Mouse (Mus musculus): ENCODE results near the gene Gm1123. TPM values are rescaled to one million over a fixed set of nuclear protein-coding genes. Genes with fewer than 3 reads are reported as not detected.
A peak's percentile ranks its signal among the peaks of the same experiment; 100 is the strongest.

Gm1123 gene
- polyA plus RNA-seq, 1 experiment from 2014 or later: not detected

DNA sequence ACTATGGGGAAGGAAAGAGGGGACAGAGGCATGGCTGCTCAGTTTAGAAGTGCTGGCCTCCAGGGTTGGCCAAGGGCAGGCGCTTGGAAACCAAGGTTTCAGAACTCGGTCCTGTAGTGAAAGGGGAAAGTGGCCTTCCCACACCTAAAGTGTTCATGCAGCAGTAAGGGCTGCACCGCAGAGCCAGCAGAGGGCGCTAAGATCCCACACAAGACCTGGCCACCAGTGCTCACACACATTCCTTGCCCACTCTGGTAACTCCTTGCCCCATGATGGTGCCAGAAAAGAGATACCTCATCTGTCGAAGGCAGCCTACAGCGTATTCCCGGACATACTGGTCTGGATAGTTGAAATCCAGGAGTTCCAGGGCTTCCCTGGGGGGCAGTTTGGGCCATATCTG is 27.0 kb upstream of the Gm1123 start:
- no peak overlapping the region for H3K9ac ChIP-seq
- no peaks in the 10 kb centered on the region for H3K36me3 ChIP-seq (ENCODE audit: insufficient read depth)
- 33% methylated on average over 7 of the region's 7 CpGs for WGBS
- no peak overlapping the region for H3K4me2 ChIP-seq
- peak; percentile 88 for TF ChIP-seq CTCF (IDR thresholded peaks at IDR 0.05; ENCODE audit: low read depth)
- no peaks in the 10 kb centered on the region for H3K27me3 ChIP-seq (ENCODE audit: insufficient read depth, low read length)
- no peaks in the 10 kb centered on the region for H3K4me1 ChIP-seq (ENCODE audit: insufficient read depth)
- H3K4me3 ChIP-seq (ENCODE audit: low read depth, low read length): no peak overlapping the region
- DNase-seq (peak; percentile 85), ATAC-seq (ENCODE audit: insufficient read depth) (peak; percentile 70; the same call in 1 of the 2 replicates)
- no peak overlapping the region for H3K27ac ChIP-seq (ENCODE audit: low read depth)
- no peaks in the 10 kb centered on the region for H3K9me3 ChIP-seq (ENCODE audit: low read depth, low read length)

DNA sequence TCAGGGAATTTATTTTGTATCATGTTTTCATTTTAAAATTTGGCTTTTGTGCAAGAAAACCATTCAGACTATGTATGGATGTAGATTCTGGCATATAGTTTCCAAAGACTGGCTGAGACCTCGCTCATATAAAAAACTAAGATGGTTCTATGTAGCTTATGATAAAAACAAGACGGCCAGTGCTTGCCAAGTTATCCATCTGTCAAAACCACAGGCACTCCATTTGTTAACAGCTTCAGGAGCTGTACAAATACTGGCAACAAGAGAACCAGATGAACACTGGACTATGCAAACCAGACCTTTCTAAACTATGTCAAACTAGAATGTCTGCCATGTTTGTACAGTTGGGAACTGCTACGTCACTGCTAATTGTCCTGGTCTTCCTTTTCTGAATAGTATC is 22.2 kb upstream of the Gm1123 start:
- WGBS: 48% methylated on average over 3 of the region's 3 CpGs
- ATAC-seq (ENCODE audit: insufficient read depth) (peak; percentile 48; the same call in 1 of the 2 replicates), DNase-seq (peak; percentile 38)
- H3K27ac ChIP-seq (ENCODE audit: low read depth): no peak overlapping the region
- H3K9ac ChIP-seq: no peak overlapping the region
- H3K27me3 ChIP-seq (ENCODE audit: insufficient read depth, low read length): no peaks in the 10 kb centered on the region
- no peaks in the 10 kb centered on the region for H3K36me3 ChIP-seq (ENCODE audit: insufficient read depth)
- H3K9me3 ChIP-seq (ENCODE audit: low read depth, low read length): no peaks in the 10 kb centered on the region
- no peaks in the 10 kb centered on the region for H3K4me1 ChIP-seq (ENCODE audit: insufficient read depth)
- H3K4me2 ChIP-seq: no peak overlapping the region
- H3K4me3 ChIP-seq (ENCODE audit: low read depth, low read length): no peak overlapping the region
- TF ChIP-seq CTCF (IDR thresholded peaks at IDR 0.05; ENCODE audit: low read depth): no peak

DNA sequence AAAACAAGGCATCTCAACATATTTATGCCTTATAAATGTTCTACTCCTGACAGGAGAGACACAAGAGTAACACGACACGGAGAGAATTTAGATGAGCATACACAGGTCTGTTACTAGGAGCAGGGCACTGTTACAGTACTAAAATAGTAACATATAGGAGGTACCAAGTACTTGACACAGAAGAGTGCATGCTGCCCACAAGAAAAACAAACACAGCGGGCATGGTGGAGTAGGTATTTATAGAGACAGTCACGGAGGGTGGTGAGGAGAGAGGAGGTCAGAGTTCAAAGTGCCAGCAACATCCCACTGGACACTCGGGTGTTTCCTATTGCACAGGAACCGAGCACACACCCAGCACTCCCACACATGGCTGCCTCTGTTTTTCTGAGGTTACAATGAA is 14.2 kb upstream of the Gm1123 start:
- ATAC-seq (ENCODE audit: insufficient read depth) (no peak), DNase-seq (no peak)
- Histone ChIP-seq H3K9me3 (ENCODE audit: low read depth, low read length) (no peaks in the 10 kb centered on the region), H3K9ac (no peak overlapping the region), H3K27ac (ENCODE audit: low read depth) (no peak overlapping the region), H3K36me3 (ENCODE audit: insufficient read depth) (no peaks in the 10 kb centered on the region), H3K4me1 (ENCODE audit: insufficient read depth) (no peaks in the 10 kb centered on the region), H3K4me2 (no peak overlapping the region), H3K4me3 (ENCODE audit: low read depth, low read length) (no peak overlapping the region), H3K27me3 (ENCODE audit: insufficient read depth, low read length) (no peaks in the 10 kb centered on the region)
- TF ChIP-seq CTCF (IDR thresholded peaks at IDR 0.05; ENCODE audit: low read depth): no peak
- WGBS: 48% methylated on average over 6 of the region's 6 CpGs

DNA sequence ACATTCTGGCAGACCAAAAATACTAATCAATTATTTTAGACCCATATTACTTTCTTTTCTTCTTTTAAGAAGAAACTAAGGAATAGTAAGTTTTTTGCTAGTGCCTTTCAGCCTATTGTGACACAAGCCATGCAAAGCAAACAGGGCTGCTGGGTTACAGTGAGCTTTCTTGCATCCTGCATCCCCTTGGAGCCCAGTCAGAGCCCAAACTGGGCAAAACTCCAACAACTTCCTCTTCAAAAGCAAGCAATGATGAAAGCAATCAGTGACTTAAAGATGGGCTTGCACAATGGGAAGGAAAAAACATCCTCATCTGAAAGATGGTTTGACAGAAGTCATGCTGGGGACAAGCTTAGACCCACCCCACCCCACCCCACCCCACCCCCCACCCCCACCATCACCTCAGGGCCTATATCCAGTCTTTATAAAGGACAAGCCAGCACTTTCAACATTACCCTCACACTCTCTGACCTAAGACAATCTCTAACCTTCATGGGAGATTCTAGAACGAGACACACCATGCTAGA is 13.3 kb upstream of the Gm1123 start:
- no peak for TF ChIP-seq CTCF (IDR thresholded peaks at IDR 0.05; ENCODE audit: low read depth)
- Histone ChIP-seq H3K36me3 (ENCODE audit: insufficient read depth) (no peaks in the 10 kb centered on the region), H3K27me3 (ENCODE audit: insufficient read depth, low read length) (no peaks in the 10 kb centered on the region), H3K9ac (no peak overlapping the region), H3K4me3 (ENCODE audit: low read depth, low read length) (no peak overlapping the region), H3K27ac (ENCODE audit: low read depth) (no peak overlapping the region), H3K4me1 (ENCODE audit: insufficient read depth) (no peaks in the 10 kb centered on the region), H3K9me3 (ENCODE audit: low read depth, low read length) (no peaks in the 10 kb centered on the region), H3K4me2 (no peak overlapping the region)
- ATAC-seq (ENCODE audit: insufficient read depth) (peak; percentile 81; the same call in 1 of the 2 replicates), DNase-seq (peak; percentile 93)
- WGBS: 80% methylated on average over 1 of the region's 1 CpGs

- ATAC-seq (ENCODE audit: insufficient read depth): no peak
- Histone ChIP-seq H3K27ac (ENCODE audit: low read depth) (no peak overlapping the region), H3K9ac (no peak overlapping the region), H3K4me1 (ENCODE audit: insufficient read depth) (no peaks in the 10 kb centered on the region), H3K4me2 (no peak overlapping the region), H3K27me3 (ENCODE audit: insufficient read depth, low read length) (no peaks in the 10 kb centered on the region), H3K4me3 (ENCODE audit: low read depth, low read length) (no peak overlapping the region), H3K36me3 (ENCODE audit: insufficient read depth) (no peaks in the 10 kb centered on the region), H3K9me3 (ENCODE audit: low read depth, low read length) (no peaks in the 10 kb centered on the region)
- 82% methylated on average over 8 of the region's 8 CpGs for WGBS
- DNase-seq: no peak
- no peak for TF ChIP-seq CTCF (IDR thresholded peaks at IDR 0.05; ENCODE audit: low read depth)
Measured at GRCm38 (mm10) chr9:99044761-99045160, 9.2 kb upstream of the Gm1123 start.

DNA sequence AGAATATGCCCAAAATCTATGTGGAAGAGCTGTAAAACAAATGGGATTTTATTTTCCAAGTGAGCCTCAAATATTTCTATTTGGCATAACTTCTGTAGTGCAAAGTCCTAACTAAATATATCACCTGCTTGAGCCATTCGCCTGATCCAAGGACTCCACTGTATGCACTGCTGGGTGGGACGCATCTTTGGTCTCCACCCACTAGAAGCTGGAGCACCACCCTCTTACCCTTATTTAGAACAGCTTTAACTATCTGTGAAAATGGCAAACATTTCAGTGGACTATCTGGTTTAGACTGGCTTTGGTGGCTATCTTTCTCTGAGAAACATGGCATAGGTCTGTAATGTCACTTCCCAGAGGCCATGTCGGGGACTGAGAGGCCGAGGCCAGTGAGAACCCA is 7.1 kb upstream of the Gm1123 start:
- Histone ChIP-seq H3K9me3 (ENCODE audit: low read depth, low read length) (no peaks in the 10 kb centered on the region), H3K9ac (no peak overlapping the region), H3K4me2 (no peak overlapping the region), H3K4me3 (ENCODE audit: low read depth, low read length) (no peak overlapping the region), H3K36me3 (ENCODE audit: insufficient read depth) (no peaks in the 10 kb centered on the region), H3K4me1 (ENCODE audit: insufficient read depth) (no peaks in the 10 kb centered on the region), H3K27ac (ENCODE audit: low read depth) (no peak overlapping the region), H3K27me3 (ENCODE audit: insufficient read depth, low read length) (no peaks in the 10 kb centered on the region)
- no peak for ATAC-seq (ENCODE audit: insufficient read depth)
- no peak for DNase-seq
- no peak for TF ChIP-seq CTCF (IDR thresholded peaks at IDR 0.05; ENCODE audit: low read depth)
- WGBS: 85% methylated on average over 4 of the region's 4 CpGs

DNA sequence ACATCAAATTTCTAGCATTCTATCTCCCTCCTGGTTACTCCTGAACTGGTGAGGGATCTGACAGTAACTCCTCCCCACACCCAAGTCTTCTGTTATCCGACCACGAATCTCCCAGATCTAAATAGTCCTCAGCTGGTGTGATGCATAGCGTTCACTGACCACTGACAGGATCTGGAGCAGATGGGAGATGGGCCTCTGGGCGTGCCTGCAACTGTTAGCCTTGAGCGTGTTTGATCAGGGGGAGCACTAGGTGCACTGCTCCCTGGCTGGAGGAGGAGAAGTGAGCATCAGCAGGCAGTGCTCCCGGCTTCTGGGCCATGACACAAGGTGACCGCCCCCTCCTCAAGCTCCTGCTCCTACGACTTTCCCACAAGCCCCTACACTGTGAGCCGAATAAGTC is 6.5 kb upstream of the Gm1123 start:
- H3K4me1 ChIP-seq (ENCODE audit: insufficient read depth): no peaks in the 10 kb centered on the region
- H3K36me3 ChIP-seq (ENCODE audit: insufficient read depth): no peaks in the 10 kb centered on the region
- ATAC-seq (ENCODE audit: insufficient read depth) (no peak), DNase-seq (no peak)
- no peak overlapping the region for H3K27ac ChIP-seq (ENCODE audit: low read depth)
- H3K27me3 ChIP-seq (ENCODE audit: insufficient read depth, low read length): no peaks in the 10 kb centered on the region
- H3K4me2 ChIP-seq: no peak overlapping the region
- WGBS: 65% methylated on average over 9 of the region's 9 CpGs
- TF ChIP-seq CTCF (IDR thresholded peaks at IDR 0.05; ENCODE audit: low read depth): no peak
- no peak overlapping the region for H3K4me3 ChIP-seq (ENCODE audit: low read depth, low read length)
- no peak overlapping the region for H3K9ac ChIP-seq
- H3K9me3 ChIP-seq (ENCODE audit: low read depth, low read length): no peaks in the 10 kb centered on the region

DNA sequence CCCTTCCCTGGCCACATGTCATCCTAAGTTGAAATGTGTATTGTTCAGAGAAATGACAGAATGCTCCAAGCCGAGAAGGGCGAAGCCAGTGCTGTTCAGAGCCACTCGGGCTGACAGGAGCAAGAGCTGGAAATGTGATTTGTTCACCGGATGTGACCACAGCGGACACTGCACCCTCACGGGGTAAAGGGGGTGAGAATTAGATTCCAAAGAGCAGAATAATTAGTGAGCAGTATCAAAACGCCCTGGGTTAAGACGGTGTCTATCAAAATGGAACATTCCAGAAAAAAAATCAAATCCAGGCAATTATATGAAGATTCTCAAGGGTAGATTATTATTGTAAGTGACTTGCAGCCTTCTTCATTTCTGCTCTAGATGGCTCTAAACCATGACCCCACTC is 1.4 kb downstream of the Gm1123 start:
- ATAC-seq (ENCODE audit: insufficient read depth) (no peak), DNase-seq (no peak)
- no peak overlapping the region for H3K4me3 ChIP-seq (ENCODE audit: low read depth, low read length)
- no peak overlapping the region for H3K4me2 ChIP-seq
- no peak for TF ChIP-seq CTCF (IDR thresholded peaks at IDR 0.05; ENCODE audit: low read depth)
- H3K4me1 ChIP-seq (ENCODE audit: insufficient read depth): no peaks in the 10 kb centered on the region
- no peak overlapping the region for H3K9ac ChIP-seq
- H3K9me3 ChIP-seq (ENCODE audit: low read depth, low read length): no peaks in the 10 kb centered on the region
- 80% methylated on average over 8 of the region's 8 CpGs for WGBS
- H3K27me3 ChIP-seq (ENCODE audit: insufficient read depth, low read length): no peaks in the 10 kb centered on the region
- H3K36me3 ChIP-seq (ENCODE audit: insufficient read depth): no peaks in the 10 kb centered on the region
- H3K27ac ChIP-seq (ENCODE audit: low read depth): no peak overlapping the region
